Mouse (Mus musculus): ENCODE data around the gene Epdr1.
"Not testable (repeated sequence)": the region's sequence is repeated elsewhere in the genome, so short reads cannot be mapped to it uniquely, and the experiment has no call there.

The Epdr1 gene

DNA sequence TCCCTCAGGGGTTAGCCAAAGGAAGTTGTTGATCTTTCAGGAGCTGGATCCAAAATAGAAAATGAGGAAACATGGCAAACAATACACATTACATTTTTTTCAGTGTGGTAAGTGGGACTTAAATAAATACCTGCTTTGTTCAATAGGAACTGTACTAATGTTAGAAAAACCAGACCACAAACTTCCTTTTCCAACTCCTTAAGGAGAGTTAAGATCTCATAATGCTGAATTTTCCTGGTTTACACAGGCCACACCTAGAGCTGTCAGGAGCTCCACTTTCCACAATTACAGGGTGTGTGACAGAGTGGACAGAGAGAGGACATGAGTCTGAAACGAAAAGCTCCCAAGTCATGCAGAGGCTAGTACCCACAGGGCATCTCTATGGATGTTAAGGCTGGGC is 16.0 kb downstream of the Epdr1 start:
- no peak for DNase-seq

DNA sequence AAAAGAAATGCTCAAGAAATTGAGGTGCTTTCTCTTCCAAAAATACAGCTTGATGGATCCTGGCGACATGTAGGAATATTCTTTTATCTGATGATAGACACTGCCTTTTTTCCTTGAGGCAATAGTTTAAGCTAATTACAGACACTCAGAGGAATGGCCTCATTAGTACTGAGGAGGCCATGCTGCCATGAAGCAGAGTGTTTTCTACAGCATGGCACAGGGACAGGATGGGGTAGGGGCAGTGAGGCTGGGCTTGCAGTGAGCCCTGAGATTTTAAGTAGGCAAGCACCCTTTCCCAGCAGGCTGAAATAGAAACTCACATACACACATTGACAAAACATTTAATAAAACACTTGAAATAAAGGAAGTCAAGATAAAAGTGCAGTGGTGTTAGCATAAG is 17.2 kb downstream of the Epdr1 start:
- DNase-seq = no peak

DNA sequence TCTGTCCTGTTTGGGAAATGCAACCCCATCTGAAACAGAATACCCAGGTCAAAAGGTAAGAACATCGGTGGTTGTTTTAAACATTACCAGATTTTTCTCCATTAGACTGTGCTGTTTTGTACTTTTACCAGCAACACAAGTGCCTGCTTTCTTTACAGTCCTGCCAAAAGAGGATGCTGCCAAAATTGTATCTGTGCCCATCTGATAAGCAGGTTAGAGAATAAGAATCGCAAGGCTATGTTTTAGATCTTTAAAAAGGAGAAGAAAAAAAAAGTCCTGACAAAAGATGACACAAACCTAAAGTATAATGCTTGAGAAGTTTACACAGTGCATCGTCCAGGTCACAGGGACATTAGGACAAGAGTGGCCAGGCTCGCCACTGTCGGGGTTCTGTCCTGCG is 20.5 kb downstream of the Epdr1 start:
- no peak for DNase-seq

DNA sequence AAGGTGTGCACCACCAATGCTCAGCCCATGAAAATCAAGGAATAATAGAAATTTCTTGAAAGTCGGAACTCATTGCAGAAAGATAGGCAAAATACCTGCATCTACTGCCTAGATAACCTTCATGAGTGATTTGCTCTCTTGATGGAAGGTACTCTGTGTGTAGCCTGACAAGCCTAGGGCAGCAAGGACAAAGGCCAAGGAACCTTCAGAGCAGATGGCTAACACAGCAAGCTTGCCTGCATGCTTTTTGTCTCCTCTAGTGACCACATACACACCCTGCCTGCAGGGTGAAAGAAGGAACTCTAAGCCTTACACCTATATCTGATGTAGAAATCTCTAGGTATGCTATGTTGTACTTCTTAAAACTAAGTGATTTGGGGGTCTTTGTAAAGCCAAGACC is 24.6 kb downstream of the Epdr1 start:
- no peak for DNase-seq

DNA sequence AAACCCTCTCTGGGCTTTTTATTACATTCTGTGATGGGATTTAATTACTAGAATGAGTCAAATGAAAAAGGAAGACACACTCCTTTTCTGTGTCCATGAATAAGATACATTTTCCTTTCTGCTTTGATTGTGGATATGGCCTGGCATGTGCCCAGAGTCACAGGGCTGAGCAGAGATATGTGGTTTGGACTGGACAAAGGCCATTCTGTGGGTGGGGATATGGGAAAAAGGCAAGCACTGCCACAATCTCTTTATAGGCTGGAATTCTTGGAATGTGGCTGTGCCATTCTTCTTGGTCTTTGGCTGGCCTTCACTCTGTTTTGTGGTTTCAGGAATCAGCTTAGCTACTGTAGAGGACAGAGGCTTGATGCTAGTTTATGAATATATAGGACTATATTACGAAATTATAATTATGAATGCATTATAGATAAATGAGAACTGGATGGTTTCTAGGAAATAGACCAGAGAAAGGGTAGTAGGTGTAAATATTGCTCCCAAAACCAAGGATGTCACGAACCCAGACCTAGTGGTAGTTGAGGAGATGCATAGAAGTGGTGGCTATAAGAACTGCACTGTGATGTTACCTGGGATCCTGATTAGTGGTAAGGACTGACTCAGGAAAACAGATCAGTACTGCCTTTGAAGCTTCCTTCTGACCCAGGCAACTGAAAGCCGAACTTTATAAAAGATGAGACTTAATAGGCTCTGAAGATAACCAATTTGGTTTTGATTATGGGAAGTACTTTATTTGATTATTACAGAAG is 28.5 kb downstream of the Epdr1 start:
- DNase-seq = no peak

DNA sequence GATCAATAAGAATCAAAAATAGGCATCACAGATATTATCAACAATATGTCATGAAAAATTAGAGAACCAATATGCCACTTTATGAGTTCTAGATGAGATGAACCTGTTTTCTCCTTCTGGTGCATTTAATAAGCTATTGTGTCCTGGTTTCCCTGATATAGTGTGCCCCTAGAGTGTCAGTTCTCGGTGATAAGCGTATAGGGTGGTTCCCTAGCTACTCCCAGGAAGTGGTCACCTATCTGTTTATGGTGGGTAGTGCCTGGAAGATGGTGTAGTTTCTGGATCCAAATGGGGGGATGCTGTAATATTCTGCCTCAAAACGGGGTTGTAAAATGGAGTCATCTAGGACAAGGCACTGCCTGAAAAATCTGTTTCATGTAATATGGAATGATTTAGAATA is 43.8 kb downstream of the Epdr1 start:
- DNase-seq = no peak

DNA sequence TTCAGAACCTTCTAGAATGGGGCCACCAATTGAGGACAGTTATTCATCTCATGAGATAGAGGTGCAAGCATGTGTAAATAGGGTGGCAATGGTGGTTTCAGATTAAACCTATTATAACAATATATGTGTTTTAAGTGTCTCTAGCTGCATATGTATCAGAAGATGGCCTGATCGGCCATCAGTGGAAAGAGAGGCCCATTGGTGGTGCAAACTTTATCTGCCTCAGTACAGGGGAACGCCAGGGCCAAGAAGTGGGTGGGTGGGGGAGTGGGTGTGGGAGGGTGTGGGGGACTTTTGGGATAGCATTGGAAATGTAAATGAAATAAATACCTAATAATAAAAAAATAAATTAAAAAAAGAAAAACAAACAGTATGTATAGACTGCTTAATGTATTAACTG is 45.0 kb downstream of the Epdr1 start:
- DNase-seq = not testable (repeated sequence)

DNA sequence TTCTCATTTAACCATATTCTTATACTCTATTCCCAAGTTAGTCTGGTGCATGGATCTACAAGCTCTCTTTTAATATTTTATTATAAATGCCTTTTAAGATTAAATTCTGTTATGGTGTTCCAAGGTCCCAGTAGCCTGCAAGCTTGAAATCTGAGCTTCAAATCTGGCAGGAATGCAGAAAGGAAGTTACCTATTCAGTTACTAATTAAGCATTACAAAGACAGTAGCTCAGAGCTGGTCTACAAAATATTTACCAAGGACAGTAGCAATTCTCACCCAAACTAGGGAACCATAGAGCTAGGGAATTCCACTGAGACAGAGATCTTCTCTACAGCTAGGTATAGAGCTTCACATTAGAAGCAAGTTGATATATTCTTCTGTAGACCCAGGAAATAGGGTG is 49.6 kb downstream of the Epdr1 start:
- DNase-seq = not testable (repeated sequence)

DNA sequence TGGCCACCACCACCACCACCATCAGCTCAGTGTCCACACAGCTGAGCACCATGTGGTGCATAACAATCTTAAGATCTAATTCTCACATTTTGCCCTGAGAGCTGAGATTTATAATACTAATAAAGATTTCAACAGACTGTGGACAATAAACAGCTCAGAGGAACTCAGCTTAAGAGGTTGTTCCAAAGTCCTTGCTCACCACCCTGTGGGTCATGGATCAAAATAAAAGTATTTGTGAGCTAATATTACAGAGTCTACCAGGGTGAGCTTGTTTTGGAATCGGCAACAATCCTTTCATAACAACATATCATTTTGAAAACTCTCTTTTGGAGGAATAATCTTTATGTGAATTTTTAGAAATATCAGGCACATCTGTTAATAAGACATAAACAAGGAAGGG is 57.2 kb downstream of the Epdr1 start:
- no peak for DNase-seq

DNA sequence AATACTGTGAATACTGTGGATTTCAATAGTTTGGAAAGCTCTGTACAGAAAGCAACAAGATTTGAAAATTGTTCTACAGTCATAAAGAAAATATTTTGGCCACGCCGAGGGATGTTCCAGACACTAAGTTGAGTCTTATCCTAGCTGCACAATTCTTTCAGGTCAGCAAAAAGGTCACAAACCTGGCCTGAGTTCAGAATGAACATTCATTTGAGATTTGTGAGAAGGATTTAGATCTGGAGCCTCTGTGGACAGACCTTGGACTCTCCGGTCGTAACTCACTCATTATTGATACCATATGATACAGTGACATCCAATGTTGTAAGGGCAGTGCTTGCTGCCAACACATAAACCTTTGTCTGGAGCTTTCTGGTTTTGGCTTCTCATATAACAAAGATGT is 64.3 kb downstream of the Epdr1 start:
- DNase-seq = no peak
